Mouse (Mus musculus) hindbrain, embryonic 11.5 days (tissue): ENCODE results near the gene Tbc1d30. TPM values are rescaled to one million over a fixed set of nuclear protein-coding genes. Genes with fewer than 3 reads are reported as not detected.

ENCODE experiments used
- ATAC-seq: fragments of 200-750 bp; cut with Nextera tagmentation; 2 replicates; pipeline ENCODE4 v1.8.0; 2017; ENCODE audit warnings: mild to moderate bottlenecking, moderate TSS enrichment, moderate library complexity; ENCODE audit not compliant: low FRiP score
- DNase-seq: peaks from one replicate; pipeline ENCODE4 v3.0.0-alpha.2; 2015; ENCODE audit warnings: low spot score
- H3K27ac ChIP-seq: fragments of 300-500 bp; sonication (generic); 2 replicates; pipeline ENCODE4 v1.5.1; 2014; ENCODE audit warnings: mild to moderate bottlenecking, low read depth, low read length
- H3K27me3 ChIP-seq: fragments of 300-500 bp; sonication (generic); 2 replicates; pipeline ENCODE4 v1.6.1; 2014; ENCODE audit warnings: mild to moderate bottlenecking, low read length, moderate library complexity, mixed read lengths; ENCODE audit not compliant: control insufficient read depth, insufficient read depth
- H3K36me3 ChIP-seq: fragments of 300-500 bp; sonication (generic); 2 replicates; pipeline ENCODE4 v1.6.1; 2014; ENCODE audit warnings: mild to moderate bottlenecking, low read length, moderate library complexity, mixed read lengths; ENCODE audit not compliant: control insufficient read depth, insufficient read depth
- H3K4me1 ChIP-seq: fragments of 300-500 bp; sonication (generic); replicated peaks from 2 replicates; pipeline ENCODE4 v1.6.1; 2014; ENCODE audit warnings: low read length, mixed read lengths; ENCODE audit not compliant: control insufficient read depth, insufficient read depth
- H3K4me2 ChIP-seq: fragments of 300-500 bp; sonication (generic); replicated peaks from 2 replicates; pipeline ENCODE4 v1.6.1; 2014; ENCODE audit warnings: mild to moderate bottlenecking, low read depth, low read length
- H3K4me3 ChIP-seq: fragments of 300-500 bp; sonication (generic); 2 replicates; pipeline ENCODE4 v1.5.1; 2014; ENCODE audit warnings: low read depth, low read length
- H3K9ac ChIP-seq: fragments of 300-500 bp; sonication (generic); 2 replicates; pipeline ENCODE4 v1.6.1; 2014; ENCODE audit warnings: low read depth, low read length
- H3K9me3 ChIP-seq: fragments of 300-500 bp; sonication (generic); 2 replicates; pipeline ENCODE4 v1.6.1; 2016; ENCODE audit warnings: low read length; ENCODE audit not compliant: control insufficient read depth
- WGBS: fragments of 180-500 bp; shearing (Covaris S2); extraction: QIAGEN DNeasy Blood & Tissue Kit; methylation state at CpG from one replicate; pipeline ENCODE4 v1.1.7; 2014; 5-methylcytosine and 5-hydroxymethylcytosine counted together
- polyA plus RNA-seq: library from polyadenylated mRNA; unstranded; fragments of >200 nt; fragmentation: Nextera tagmentation; extraction: Ambion mirVana; gene quantifications from 2 replicates; pipeline ENCODE4 v1.2.1, GENCODE M21; 2014

Gene Tbc1d30
- polyA plus RNA-seq, 1 experiment from 2014 or later = 4.7 TPM

GRCm38 (mm10) chr10:121300659-121301058 is 50.4 kb downstream of the Tbc1d30 start:
- Histone ChIP-seq H3K9ac (no peak overlapping the region), H3K27me3 (no peaks in the 10 kb centered on the region), H3K4me3 (no peak overlapping the region), H3K9me3 (no peaks in the 10 kb centered on the region), H3K4me2 (no peak overlapping the region), H3K27ac (no peak overlapping the region), H3K36me3 (no peaks in the 10 kb centered on the region), H3K4me1 (no peaks in the 10 kb centered on the region)
- WGBS = 86% methylated on average over 7 of the region's 7 CpGs
- no peak for ATAC-seq
- no peak for DNase-seq

GRCm38 (mm10) chr10:121297054-121297701 is 53.9 kb downstream of the Tbc1d30 start:
- no peaks in the 10 kb centered on the region for H3K4me1 ChIP-seq
- peak; percentile 82 for ATAC-seq
- H3K9me3 ChIP-seq = no peaks in the 10 kb centered on the region
- H3K9ac ChIP-seq = peak overlapping the region; percentile 31; the same call in 1 of the 2 replicates
- H3K4me2 ChIP-seq = peak overlapping the region; percentile 33
- no peaks in the 10 kb centered on the region for H3K36me3 ChIP-seq
- 0 out of 2 replicates have a peak overlapping the region, but pooled peaks have one; percentile 39 for H3K27ac ChIP-seq
- 37% methylated on average over 25 of the region's 25 CpGs for WGBS
- peak; percentile 65 for DNase-seq
- H3K4me3 ChIP-seq = no peak overlapping the region
- no peaks in the 10 kb centered on the region for H3K27me3 ChIP-seq

GRCm38 (mm10) chr10:121294471-121294870 is 56.6 kb downstream of the Tbc1d30 start:
- ATAC-seq = no peak
- Histone ChIP-seq H3K4me3 (no peak overlapping the region), H3K27ac (no peak overlapping the region), H3K9me3 (no peaks in the 10 kb centered on the region), H3K9ac (no peak overlapping the region), H3K36me3 (no peaks in the 10 kb centered on the region), H3K4me1 (no peaks in the 10 kb centered on the region; the same call in 1 of the 2 replicates), H3K4me2 (no peak overlapping the region), H3K27me3 (no peaks in the 10 kb centered on the region)
- WGBS = 81% methylated on average over 16 of the region's 16 CpGs
- DNase-seq = no peak

GRCm38 (mm10) chr10:121293829-121294228 is 57.2 kb downstream of the Tbc1d30 start:
- WGBS = 73% methylated on average over 8 of the region's 8 CpGs
- no peak overlapping the region for H3K4me2 ChIP-seq
- H3K9me3 ChIP-seq = no peaks in the 10 kb centered on the region
- no peak overlapping the region for H3K27ac ChIP-seq
- H3K27me3 ChIP-seq = no peaks in the 10 kb centered on the region
- H3K4me3 ChIP-seq = no peak overlapping the region
- ATAC-seq (no peak), DNase-seq (no peak)
- no peaks in the 10 kb centered on the region; the same call in 1 of the 2 replicates for H3K4me1 ChIP-seq
- H3K36me3 ChIP-seq = no peaks in the 10 kb centered on the region
- no peak overlapping the region for H3K9ac ChIP-seq

- 91% methylated on average over 10 of the region's 10 CpGs for WGBS
- no peaks in the 10 kb centered on the region for H3K9me3 ChIP-seq
- H3K27ac ChIP-seq = peak overlapping the region; percentile 54; the same call in 1 of the 2 replicates
- H3K36me3 ChIP-seq = no peaks in the 10 kb centered on the region
- no peak for DNase-seq
- no peaks in the 10 kb centered on the region for H3K27me3 ChIP-seq
- no peaks in the 10 kb centered on the region; the same call in 1 of the 2 replicates for H3K4me1 ChIP-seq
- no peak overlapping the region for H3K4me2 ChIP-seq
- H3K4me3 ChIP-seq = no peak overlapping the region
- peak; percentile 30; the same call in 1 of the 2 replicates for ATAC-seq
- no peak overlapping the region for H3K9ac ChIP-seq
These were observed 59.7 kb downstream of the Tbc1d30 start for GRCm38 (mm10) chr10:121291272-121291917.

GRCm38 (mm10) chr10:121290682-121291078 is 60.4 kb downstream of the Tbc1d30 start:
- Histone ChIP-seq H3K4me1 (no peaks in the 10 kb centered on the region; the same call in 1 of the 2 replicates), H3K4me2 (no peak overlapping the region), H3K27ac (peak overlapping the region; percentile 54), H3K36me3 (no peaks in the 10 kb centered on the region), H3K4me3 (no peak overlapping the region), H3K9ac (no peak overlapping the region), H3K9me3 (no peaks in the 10 kb centered on the region), H3K27me3 (no peaks in the 10 kb centered on the region)
- ATAC-seq (peak; percentile 54), DNase-seq (peak; percentile 26)
- 49% methylated on average over 20 of the region's 20 CpGs for WGBS

GRCm38 (mm10) chr10:121289970-121290681 is 61.0 kb downstream of the Tbc1d30 start:
- 39% methylated on average over 2 of the region's 4 CpGs for WGBS
- no peak for ATAC-seq

GRCm38 (mm10) chr10:121282926-121283325 is 68.2 kb downstream of the Tbc1d30 start:
- no peaks in the 10 kb centered on the region for H3K36me3 ChIP-seq
- no peak overlapping the region for H3K9ac ChIP-seq
- H3K27me3 ChIP-seq = no peaks in the 10 kb centered on the region
- no peaks in the 10 kb centered on the region for H3K4me1 ChIP-seq
- H3K27ac ChIP-seq = no peak overlapping the region
- WGBS = 81% methylated on average over 6 of the region's 6 CpGs
- ATAC-seq (no peak), DNase-seq (no peak)
- no peaks in the 10 kb centered on the region for H3K9me3 ChIP-seq
- no peak overlapping the region for H3K4me3 ChIP-seq
- H3K4me2 ChIP-seq = no peak overlapping the region

More at GRCm38 (mm10) chr10:121289970-121290681, 61.0 kb downstream of the Tbc1d30 start:
- Histone ChIP-seq H3K27me3 (no peaks in the 10 kb centered on the region), H3K36me3 (no peaks in the 10 kb centered on the region), H3K4me1 (no peaks in the 10 kb centered on the region; the same call in 1 of the 2 replicates), H3K9ac (no peak overlapping the region), H3K4me3 (no peak overlapping the region), H3K9me3 (no peaks in the 10 kb centered on the region), H3K4me2 (no peak overlapping the region), H3K27ac (peak overlapping the region; percentile 54; the same call in 1 of the 2 replicates)
- no peak for DNase-seq
